Mouse (Mus musculus) bone marrow, adult 2 months (tissue): ENCODE results near the gene Unc93a2.
"Not testable (repeated sequence)": the region's sequence is repeated elsewhere in the genome, so short reads cannot be mapped to it uniquely, and the experiment has no call there.

ENCODE experiments used
- CTCF ChIP-seq: fragments of 200-500 bp; IDR thresholded peaks from 2 replicates; pipeline ENCODE4 v1.5.1; 2011; ENCODE audit warnings: low read length, control low read depth; ENCODE audit not compliant: control insufficient read depth, insufficient read depth
- POLR2A ChIP-seq: fragments of 200-500 bp; IDR thresholded peaks from 2 replicates; pipeline ENCODE4 v1.6.1; 2011; ENCODE audit warnings: low read depth, mild to moderate bottlenecking, control low read depth, low read length, borderline replicate concordance; ENCODE audit not compliant: control insufficient read depth

GRCm38 (mm10) chr17:7376951-7377700 lies 8.1 kb downstream of the Unc93a2 start:
- not testable (repeated sequence) for TF ChIP-seq POLR2A, CTCF
